Mouse (Mus musculus) right cerebral cortex, postnatal 25 days (tissue): ENCODE measurements at regions not wholly inside any gene's neighbourhood (a gene's known extent, or its start where the extent isn't known, plus 50 kb on each side); places are given as distances from the start of the nearest gene placed in this dataset.

Experiments
- DNase-seq: peaks from one replicate; pipeline ENCODE4 v3.0.0; 2022

- no peak for DNase-seq
These were observed 85.0 kb upstream of the Prok2 start for GRCm38 (mm10) chr6:99810974-99811798.

GRCm38 (mm10) chr6:99804905-99805245 lies 78.7 kb upstream of the Prok2 start:
- DNase-seq, result no peak

- DNase-seq, result peak; percentile 90
These were observed 78.1 kb upstream of the Prok2 start for GRCm38 (mm10) chr6:99803983-99804904.

GRCm38 (mm10) chr6:99800919-99801318 lies 74.7 kb upstream of the Prok2 start:
- no peak for DNase-seq

- no peak for DNase-seq
These were observed 74.1 kb upstream of the Prok2 start for GRCm38 (mm10) chr6:99800324-99800723.

- no peak for DNase-seq
These were observed 70.2 kb upstream of the Prok2 start for GRCm38 (mm10) chr6:99796390-99796789.

- no peak for DNase-seq
These were observed 67.4 kb upstream of the Prok2 start for GRCm38 (mm10) chr6:99793546-99793945.

GRCm38 (mm10) chr6:99792353-99792752 lies 66.2 kb upstream of the Prok2 start:
- DNase-seq, result no peak

GRCm38 (mm10) chr6:99786977-99787376 lies 60.8 kb upstream of the Prok2 start:
- DNase-seq, result no peak

- no peak for DNase-seq
These were observed 59.0 kb upstream of the Prok2 start for GRCm38 (mm10) chr6:99785212-99785611.

- DNase-seq, result no peak
These were observed 58.6 kb upstream of the Prok2 start for GRCm38 (mm10) chr6:99784804-99785203.

- DNase-seq, result no peak
These were observed 58.1 kb upstream of the Prok2 start for GRCm38 (mm10) chr6:99784285-99784684.

- no peak for DNase-seq
These were observed 56.8 kb upstream of the Prok2 start for GRCm38 (mm10) chr6:99782996-99783395.
